In genomic region chr5:117318741-117319629, GRCm38 (mm10) we compare ENCODE assay signal across 8 mouse cellular contexts. TPM values are rescaled to one million over a fixed set of nuclear protein-coding genes. Genes with fewer than 3 reads are reported as not detected.
DNase-seq lines count a peak whose midpoint lies in the region; ATAC-seq and TF ChIP-seq lines count a peak whose summit lies in the region.

TSS of gene Vsig10 (plus strand) at chr5:117319083.

- no peak for TF ChIP-seq CTCF in ES-Bruce4 (IDR thresholded peaks at IDR 0.05; ENCODE audit: low read depth, low read length)
- TF ChIP-seq CTCF in thymus, adult 2 months (IDR thresholded peaks at IDR 0.05; ENCODE audit: borderline replicate concordance, control insufficient read depth, extremely low read depth, insufficient read depth, low read length, poor library complexity) = no peak

- no peaks in the 10 kb centered on the region for H3K9me3 ChIP-seq in ES-Bruce4 (replicated peaks; ENCODE audit: control insufficient read depth, insufficient read depth, low read length, poor library complexity, severe bottlenecking)
- H3K9me3 ChIP-seq in forebrain, embryonic 13.5 days (replicated peaks) = 0 out of 2 replicates have a peak, but pooled peaks cover 3% of the 10 kb centered on the region
- H3K9me3 ChIP-seq in lung, embryonic 15.5 days = no peaks in the 10 kb centered on the region

- TF ChIP-seq POLR2A in ES-Bruce4 (IDR thresholded peaks at IDR 0.05; ENCODE audit: insufficient read depth, low read length) = no peak
- no peak for TF ChIP-seq POLR2A in thymus, adult 2 months (IDR thresholded peaks at IDR 0.05; ENCODE audit: control insufficient read depth, extremely low read depth, insufficient read depth, low read length, poor library complexity)

- H3K27me3 ChIP-seq in ES-Bruce4 (ENCODE audit: control insufficient read depth, insufficient read depth, low read length, poor library complexity, severe bottlenecking) = no peaks in the 10 kb centered on the region
- peaks cover 34% of the 10 kb centered on the region; the same call in 1 of the 2 replicates for H3K27me3 ChIP-seq in forebrain, embryonic 13.5 days
- H3K27me3 ChIP-seq in lung, embryonic 15.5 days = no peaks in the 10 kb centered on the region
- H3K27me3 ChIP-seq in thymus, adult 2 months (ENCODE audit: control insufficient read depth, insufficient read depth, low read length) = peaks cover 19% of the 10 kb centered on the region; the same call in 1 of the 2 replicates

- TF ChIP-seq EP300 in ES-Bruce4 (IDR thresholded peaks at IDR 0.05; ENCODE audit: insufficient read depth, low read depth, low read length) = no peak

- peak; percentile 67; the same call in 1 of the 2 replicates for ATAC-seq in cerebellum, adult (ENCODE audit: insufficient number of reproducible peaks, low FRiP score, low TSS enrichment)
- ATAC-seq in forebrain, embryonic 13.5 days = peak; percentile 81
- peak; percentile 86 for ATAC-seq in lung, embryonic 15.5 days (ENCODE audit: borderline replicate concordance, extremely low read depth, low FRiP score, low TSS enrichment)
- peak; percentile 51 for ATAC-seq in neutrophil, adult 5-6 weeks (ENCODE audit: extremely low read depth, insufficient number of reproducible peaks, low FRiP score, poor library complexity, severe bottlenecking)

- intact Hi-C loops in heart, postnatal 25 days (cut with DNase I) = loop anchor here (2.0 to 5.0 kb wide), 2 partner anchors 38 to 68 kb away; partner anchors contain the start of genes Rfc5 and Wsb2

- no peak within 1 kb of the TSS for H3K27ac ChIP-seq in ES-Bruce4 (ENCODE audit: insufficient read depth, low read length)
- no peak within 1 kb of the TSS for H3K27ac ChIP-seq in forebrain, embryonic 13.5 days
- peak within 1 kb of the TSS; percentile 92 for H3K27ac ChIP-seq in lung, embryonic 15.5 days
- no peak within 1 kb of the TSS for H3K27ac ChIP-seq in thymus, adult 2 months (ENCODE audit: control insufficient read depth, insufficient read depth, low read length)

- no peaks in the 10 kb centered on the region for H3K36me3 ChIP-seq in ES-Bruce4 (ENCODE audit: control insufficient read depth, insufficient read depth, low read length, poor library complexity, severe bottlenecking)
- H3K36me3 ChIP-seq in forebrain, embryonic 13.5 days (ENCODE audit: poor library complexity, severe bottlenecking) = no peaks in the 10 kb centered on the region
- no peaks in the 10 kb centered on the region for H3K36me3 ChIP-seq in lung, embryonic 15.5 days
- no peaks in the 10 kb centered on the region for H3K36me3 ChIP-seq in thymus, adult 2 months (ENCODE audit: control insufficient read depth, insufficient read depth, low read length)

- DNase-seq in heart, postnatal 25 days (ENCODE audit: low spot score) = peak; percentile 62
- no peak for DNase-seq in large intestine, adult 2 months (ENCODE audit: low read depth, low spot score)
- DNase-seq in thymus, adult 2 months = peak; percentile 32

- peak within 1 kb of the TSS; percentile 88 for H3K4me2 ChIP-seq in forebrain, embryonic 13.5 days
- H3K4me2 ChIP-seq in lung, embryonic 15.5 days = peak within 1 kb of the TSS; percentile 95

- under 1% methylated on average over 81 of the region's 81 CpGs for WGBS in forebrain, embryonic 13.5 days
- under 1% methylated on average over 81 of the region's 81 CpGs for WGBS in large intestine, adult 2 months
- under 1% methylated on average over 78 of the region's 81 CpGs for WGBS in lung, embryonic 15.5 days
- whole genome bisulfite sequencing in thymus, adult 2 months = under 1% methylated on average over 81 of the region's 81 CpGs

- H3K9ac ChIP-seq in ES-Bruce4 (ENCODE audit: low read depth, poor library complexity, severe bottlenecking) = peak within 1 kb of the TSS; percentile 83
- H3K9ac ChIP-seq in forebrain, embryonic 13.5 days = peak within 1 kb of the TSS; percentile 71
- H3K9ac ChIP-seq in lung, embryonic 15.5 days = peak within 1 kb of the TSS; percentile 84

- peaks cover 9% of the 10 kb centered on the region for H3K4me1 ChIP-seq in ES-Bruce4 (ENCODE audit: control insufficient read depth, insufficient read depth, low read length)
- H3K4me1 ChIP-seq in forebrain, embryonic 13.5 days = peaks cover 19% of the 10 kb centered on the region
- H3K4me1 ChIP-seq in lung, embryonic 15.5 days = peaks cover 23% of the 10 kb centered on the region
- peaks cover 9% of the 10 kb centered on the region for H3K4me1 ChIP-seq in thymus, adult 2 months (replicated peaks; ENCODE audit: control insufficient read depth, insufficient read depth, low read length)

- peak within 1 kb of the TSS; percentile 87 for H3K4me3 ChIP-seq in ES-Bruce4 (ENCODE audit: low read depth, low read length)
- H3K4me3 ChIP-seq in forebrain, embryonic 13.5 days = peak within 1 kb of the TSS; percentile 58
- peak within 1 kb of the TSS; percentile 84 for H3K4me3 ChIP-seq in lung, embryonic 15.5 days
- peak within 1 kb of the TSS; percentile 72 for H3K4me3 ChIP-seq in thymus, adult 2 months (ENCODE audit: control insufficient read depth, insufficient read depth, low read length)

RNA-seq across cellular contexts. Expression of gene Vsig10, which starts in this region (rescaled TPM):
- polyA plus RNA-seq in ES-Bruce4 (2011; ENCODE audit: insufficient read depth, insufficient read length, low read depth, missing spikeins) = 15.7 and 21.6 TPM in 2 replicates
- 0.98 and 2.6 TPM in 2 replicates for polyA plus RNA-seq in forebrain, embryonic 13.5 days (2015; fragmentation: Nextera tagmentation; extraction: Ambion mirVana)
- total RNA-seq in heart, postnatal 25 days (2021) = 10 to 100 TPM; 11.1 to 12.9 TPM
- polyA plus RNA-seq in large intestine, adult 2 months (2012; rRNA removed) = 40.2 and 63.7 TPM in 2 replicates
- 15.8 and 16.6 TPM in 2 replicates for polyA plus RNA-seq in lung, embryonic 15.5 days (2015; fragmentation: Nextera tagmentation; extraction: Ambion mirVana)
- total RNA-seq in neutrophil, adult 5-6 weeks (2017) = 3.6 and 7.0 TPM in 2 replicates
- 7.3 and 11.5 TPM in 2 replicates for polyA plus RNA-seq in thymus, adult 2 months (2012; rRNA removed)
